Mouse (Mus musculus): ENCODE data around the gene Vmn1r168. TPM values are rescaled to one million over a fixed set of nuclear protein-coding genes. Genes with fewer than 3 reads are reported as not detected.
"Not testable (repeated sequence)": the region's sequence is repeated elsewhere in the genome, so short reads cannot be mapped to it uniquely, and the experiment has no call there.

The Vmn1r168 gene
- not detected for total RNA-seq (2021)

- not testable (repeated sequence) for DNase-seq
These were observed at the start of gene Vmn1r168 for GRCm38 (mm10) chr7:23539432-23539831. Vmn1r168 (plus strand) TSS chr7:23539732.

- not testable (repeated sequence) for DNase-seq
These were observed 32.4 kb upstream of the Vmn1r168 start, which contains the start of gene Vmn1r167 for GRCm38 (mm10) chr7:23507106-23507505. Vmn1r167 (minus strand) TSS chr7:23507206.

- DNase-seq: not testable (repeated sequence)
These were observed 35.7 kb downstream of the Vmn1r168 start, which contains the start of gene Vmn1r169 for GRCm38 (mm10) chr7:23575226-23575625. Vmn1r169 (plus strand) TSS chr7:23575526.

Other genes starting within 250 kb of the Vmn1r168 start
- not detected for gene Nlrp4e, start 238.5 kb upstream of the Vmn1r168 start, total RNA-seq (2021)
- gene Nlrp5, start 153.8 kb upstream of the Vmn1r168 start, total RNA-seq (2021): under 1 TPM in 1 of 2 experiments, not detected in 1; 0.07 TPM
- gene Vmn1r167, start 32.5 kb upstream of the Vmn1r168 start, total RNA-seq (2021): not detected
- not detected for gene Vmn1r169, start 35.8 kb downstream of the Vmn1r168 start, total RNA-seq (2021)
- not detected for gene Vmn1r170, start 66.4 kb downstream of the Vmn1r168 start, total RNA-seq (2021)
- not detected for gene Vmn1r171, start 91.0 kb downstream of the Vmn1r168 start, total RNA-seq (2021)
- not detected for gene Vmn1r172, start 118.6 kb downstream of the Vmn1r168 start, total RNA-seq (2021)
- gene Vmn1r173, start 161.0 kb downstream of the Vmn1r168 start, total RNA-seq (2021): not detected
- not detected for gene Vmn1r174, start 212.5 kb downstream of the Vmn1r168 start, total RNA-seq (2021)